ENCODE assay signal across 23 mouse cellular contexts in the genomic region with DNA sequence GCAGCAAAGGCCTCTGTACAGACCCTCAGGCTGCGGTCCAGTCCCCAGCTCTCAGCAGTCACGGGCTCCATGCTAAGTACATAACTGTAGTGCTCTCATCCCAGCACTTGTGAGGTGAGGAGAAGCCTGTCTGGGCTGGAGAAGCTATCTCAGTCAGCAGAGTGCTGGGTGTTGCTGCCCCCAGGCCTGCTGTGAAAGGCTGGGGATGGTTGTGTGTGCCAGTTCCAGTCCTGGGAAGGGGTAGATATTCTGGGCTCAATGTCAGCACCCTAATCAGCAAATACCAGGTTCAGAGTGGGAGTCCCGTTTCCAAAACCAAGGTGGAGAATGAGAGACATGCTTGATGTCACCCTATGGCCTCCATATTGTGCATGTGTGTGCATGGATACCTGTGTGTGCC. TPM values are rescaled to one million over a fixed set of nuclear protein-coding genes. Genes with fewer than 3 reads are reported as not detected.
DNase-seq lines count a peak whose midpoint lies in the region; ATAC-seq and TF ChIP-seq lines count a peak whose summit lies in the region.
"Had no signal": no experiment of that assay in that cellular context is flagged by ENCODE, and none has a peak within 500 bp of the region (broad histone marks: within the 10 kb centered on the region; RNA-seq: fewer than 3 reads in every experiment).

No protein-coding gene starts in this region.

- no peaks in the 10 kb centered on the region for H3K27me3 ChIP-seq in heart, embryonic 12.5 days (replicated peaks)
- H3K27me3 ChIP-seq in hindbrain, embryonic 13.5 days: no peaks in the 10 kb centered on the region
- H3K27me3 ChIP-seq in hindbrain, embryonic 12.5 days: no peaks in the 10 kb centered on the region
- no peaks in the 10 kb centered on the region for H3K27me3 ChIP-seq in midbrain, embryonic 11.5 days (ENCODE audit: control insufficient read depth, insufficient read depth, low read length)
- no peaks in the 10 kb centered on the region for H3K27me3 ChIP-seq in kidney, adult 2 months (replicated peaks; ENCODE audit: control insufficient read depth, insufficient read depth, low read length)
- H3K27me3 ChIP-seq: CH12.LX, Patski had no signal

- no peak for TF ChIP-seq CTCF in kidney, adult 2 months (conservative IDR thresholded peaks at IDR 0.05; ENCODE audit: insufficient read depth, insufficient read length, low read depth, low read length)

- H3K27ac ChIP-seq in heart, embryonic 12.5 days (ENCODE audit: poor library complexity, severe bottlenecking): peak overlapping the region; percentile 71
- H3K27ac ChIP-seq in hindbrain, embryonic 13.5 days: no peak overlapping the region
- H3K27ac ChIP-seq in hindbrain, embryonic 12.5 days: no peak overlapping the region
- no peak overlapping the region for H3K27ac ChIP-seq in midbrain, embryonic 11.5 days (ENCODE audit: low read depth, low read length)
- no peak overlapping the region for H3K27ac ChIP-seq in kidney, adult 2 months (ENCODE audit: insufficient read depth, low read depth, low read length)
- H3K27ac ChIP-seq: kidney, postnatal 0 days; left cerebral cortex, adult 2 months had no signal

- peaks cover 71% of the 10 kb centered on the region for H3K36me3 ChIP-seq in heart, embryonic 12.5 days
- H3K36me3 ChIP-seq in hindbrain, embryonic 13.5 days: peaks cover 69% of the 10 kb centered on the region
- H3K36me3 ChIP-seq in hindbrain, embryonic 12.5 days: peaks cover 71% of the 10 kb centered on the region
- H3K36me3 ChIP-seq in midbrain, embryonic 11.5 days (ENCODE audit: control insufficient read depth, insufficient read depth, low read length): peaks cover 46% of the 10 kb centered on the region
- no peaks in the 10 kb centered on the region; the same call in 1 of the 2 replicates for H3K36me3 ChIP-seq in kidney, adult 2 months (ENCODE audit: control insufficient read depth, insufficient read depth, low read length)

- no peaks in the 10 kb centered on the region for H3K9me3 ChIP-seq in heart, embryonic 12.5 days (replicated peaks)
- H3K9me3 ChIP-seq in hindbrain, embryonic 13.5 days: no peaks in the 10 kb centered on the region
- no peaks in the 10 kb centered on the region for H3K9me3 ChIP-seq in hindbrain, embryonic 12.5 days (replicated peaks)
- H3K9me3 ChIP-seq in midbrain, embryonic 11.5 days (ENCODE audit: control insufficient read depth, low read length): no peaks in the 10 kb centered on the region
- H3K9me3 ChIP-seq: G1E had no signal

- H3K9ac ChIP-seq in heart, embryonic 12.5 days: 0 out of 2 replicates have a peak overlapping the region, but pooled peaks have one; percentile 18
- peak overlapping the region; percentile 9; the same call in 1 of the 2 replicates for H3K9ac ChIP-seq in hindbrain, embryonic 13.5 days
- H3K9ac ChIP-seq in hindbrain, embryonic 12.5 days: no peak overlapping the region
- H3K9ac ChIP-seq in midbrain, embryonic 11.5 days (ENCODE audit: low read length): peak overlapping the region; percentile 1; the same call in 1 of the 2 replicates

- no peak for TF ChIP-seq POLR2A in kidney, adult 2 months (IDR thresholded peaks at IDR 0.05; ENCODE audit: low read depth, low read length)

- no peak overlapping the region for H3K4me2 ChIP-seq in heart, embryonic 12.5 days
- no peak overlapping the region for H3K4me2 ChIP-seq in hindbrain, embryonic 13.5 days
- no peak overlapping the region for H3K4me2 ChIP-seq in hindbrain, embryonic 12.5 days (replicated peaks)
- H3K4me2 ChIP-seq in midbrain, embryonic 11.5 days: no peak overlapping the region

- no peak for DNase-seq in heart, adult 8-10 months (ENCODE audit: low spot score)
- no peak for DNase-seq in midbrain, embryonic 11.5 days (ENCODE audit: low spot score, missing footprints)
- no peak for DNase-seq in thymus, postnatal 36 days
- no peak for DNase-seq in kidney, adult 2 months
- DNase-seq: adrenal gland, postnatal 36 days; B cell, adult 2 months; cerebellum, adult 9-10 months; gastrocnemius, postnatal 36 days; kidney, adult 11 months; layer of hippocampus, adult 9-11 months; liver; right cerebral cortex, postnatal 25 days; spleen, adult 18-20 months had no signal

- no peak for ATAC-seq in heart, embryonic 12.5 days (ENCODE audit: insufficient number of reproducible peaks, low FRiP score)
- no peak for ATAC-seq in hindbrain, embryonic 13.5 days (ENCODE audit: low FRiP score)
- no peak for ATAC-seq in hindbrain, embryonic 12.5 days (ENCODE audit: low FRiP score)
- ATAC-seq in megakaryocyte progenitor cell, adult 5-6 weeks (replicated peaks; ENCODE audit: poor library complexity): peak; percentile 72
- ATAC-seq in midbrain, embryonic 11.5 days (ENCODE audit: low FRiP score): no peak
- ATAC-seq: lung, postnatal 0 days; Patski had no signal

- 47% methylated on average over 3 of the region's 3 CpGs for WGBS in heart, embryonic 12.5 days
- 95% methylated on average over 3 of the region's 3 CpGs for WGBS in hindbrain, embryonic 13.5 days
- WGBS in hindbrain, embryonic 12.5 days: 86% methylated on average over 3 of the region's 3 CpGs
- 85% methylated on average over 3 of the region's 3 CpGs for WGBS in midbrain, embryonic 11.5 days
- WGBS in kidney, adult 2 months: 92% methylated on average over 3 of the region's 3 CpGs

- peaks cover 34% of the 10 kb centered on the region for H3K4me1 ChIP-seq in heart, embryonic 12.5 days (replicated peaks)
- peaks cover 10% of the 10 kb centered on the region for H3K4me1 ChIP-seq in hindbrain, embryonic 13.5 days (replicated peaks)
- H3K4me1 ChIP-seq in hindbrain, embryonic 12.5 days: peaks cover 3% of the 10 kb centered on the region; the same call in 1 of the 2 replicates
- H3K4me1 ChIP-seq in midbrain, embryonic 11.5 days (ENCODE audit: control insufficient read depth, insufficient read depth, low read length): peaks cover 8% of the 10 kb centered on the region
- no peaks in the 10 kb centered on the region for H3K4me1 ChIP-seq in kidney, adult 2 months (ENCODE audit: control insufficient read depth, insufficient read depth, low read length)

- no peak overlapping the region for H3K4me3 ChIP-seq in heart, embryonic 12.5 days
- H3K4me3 ChIP-seq in hindbrain, embryonic 13.5 days: no peak overlapping the region
- H3K4me3 ChIP-seq in hindbrain, embryonic 12.5 days: no peak overlapping the region
- no peak overlapping the region for H3K4me3 ChIP-seq in midbrain, embryonic 11.5 days (ENCODE audit: low read depth, low read length)
- no peak overlapping the region for H3K4me3 ChIP-seq in kidney, adult 2 months (ENCODE audit: insufficient read depth, low read depth, low read length)
- H3K4me3 ChIP-seq: left cerebral cortex, adult 2 months had no signal

RNA-seq across cellular contexts. Expression of gene Ndufs7, which starts 6.3 kb away (rescaled TPM):
- polyA plus RNA-seq in heart, embryonic 12.5 days (2016; fragmentation: Nextera tagmentation; extraction: Ambion mirVana): 438 and 454 TPM in 2 replicates
- total RNA-seq in heart, adult 8-10 months (2022): 1,000 to 10,000 TPM in 3 of 4 experiments, 100 to 1,000 TPM in 1; 949 to 1,112 (median 1,023) TPM
- 253 and 263 TPM in 2 replicates for polyA plus RNA-seq in hindbrain, embryonic 13.5 days (2015; fragmentation: Nextera tagmentation; extraction: Ambion mirVana)
- 177 and 220 TPM in 2 replicates for polyA plus RNA-seq in hindbrain, embryonic 12.5 days (2016; fragmentation: Nextera tagmentation; extraction: Ambion mirVana)
- 138 and 162 TPM in 2 replicates for total RNA-seq in megakaryocyte progenitor cell, adult 5-6 weeks (2015)
- 106 and 135 TPM in 2 replicates for total RNA-seq in megakaryocyte progenitor cell, adult 5-6 weeks (2017)
- polyA plus RNA-seq in midbrain, embryonic 11.5 days (2014; fragmentation: Nextera tagmentation; extraction: Ambion mirVana): 209 and 229 TPM in 2 replicates
- polyA plus RNA-seq in kidney, adult 2 months (2012; rRNA removed): 1,001 and 1,041 TPM in 2 replicates

RNA-seq across cellular contexts. Expression of gene Mum1, which starts 16.4 kb away (rescaled TPM):
- 43.0 and 45.9 TPM in 2 replicates for polyA plus RNA-seq in heart, embryonic 12.5 days (2016; fragmentation: Nextera tagmentation; extraction: Ambion mirVana)
- total RNA-seq in heart, adult 8-10 months (2022): 10 to 100 TPM; 10.5 to 16.3 (median 14.6) TPM
- 47.3 and 49.9 TPM in 2 replicates for polyA plus RNA-seq in hindbrain, embryonic 13.5 days (2015; fragmentation: Nextera tagmentation; extraction: Ambion mirVana)
- polyA plus RNA-seq in hindbrain, embryonic 12.5 days (2016; fragmentation: Nextera tagmentation; extraction: Ambion mirVana): 50.0 and 58.8 TPM in 2 replicates
- 27.6 and 30.9 TPM in 2 replicates for total RNA-seq in megakaryocyte progenitor cell, adult 5-6 weeks (2015)
- 28.9 and 30.0 TPM in 2 replicates for total RNA-seq in megakaryocyte progenitor cell, adult 5-6 weeks (2017)
- polyA plus RNA-seq in midbrain, embryonic 11.5 days (2014; fragmentation: Nextera tagmentation; extraction: Ambion mirVana): 134 and 142 TPM in 2 replicates
- 25.6 and 30.4 TPM in 2 replicates for polyA plus RNA-seq in kidney, adult 2 months (2012; rRNA removed)

RNA-seq across cellular contexts. Expression of gene Gamt, which starts 18.2 kb away (rescaled TPM):
- polyA plus RNA-seq in heart, embryonic 12.5 days (2016; fragmentation: Nextera tagmentation; extraction: Ambion mirVana): 55.5 and 58.9 TPM in 2 replicates
- 10 to 100 TPM; 10.3 to 17.1 (median 14.7) TPM for total RNA-seq in heart, adult 8-10 months (2022)
- 22.3 and 24.9 TPM in 2 replicates for polyA plus RNA-seq in hindbrain, embryonic 13.5 days (2015; fragmentation: Nextera tagmentation; extraction: Ambion mirVana)
- 26.6 and 29.6 TPM in 2 replicates for polyA plus RNA-seq in hindbrain, embryonic 12.5 days (2016; fragmentation: Nextera tagmentation; extraction: Ambion mirVana)
- total RNA-seq in megakaryocyte progenitor cell, adult 5-6 weeks (2015): 3.2 and 3.7 TPM in 2 replicates
- 2.5 and 7.4 TPM in 2 replicates for total RNA-seq in megakaryocyte progenitor cell, adult 5-6 weeks (2017)
- 24.6 and 28.9 TPM in 2 replicates for polyA plus RNA-seq in midbrain, embryonic 11.5 days (2014; fragmentation: Nextera tagmentation; extraction: Ambion mirVana)
- polyA plus RNA-seq in kidney, adult 2 months (2012; rRNA removed): 66.7 and 68.4 TPM in 2 replicates
- total RNA-seq: G1E had no signal

RNA-seq across cellular contexts. Expression of gene Dazap1, which starts 18.7 kb away (rescaled TPM):
- polyA plus RNA-seq in heart, embryonic 12.5 days (2016; fragmentation: Nextera tagmentation; extraction: Ambion mirVana): 37.4 and 41.9 TPM in 2 replicates
- 10 to 100 TPM; 49.2 to 62.8 (median 56.5) TPM for total RNA-seq in heart, adult 8-10 months (2022)
- polyA plus RNA-seq in hindbrain, embryonic 13.5 days (2015; fragmentation: Nextera tagmentation; extraction: Ambion mirVana): 61.6 and 66.2 TPM in 2 replicates
- polyA plus RNA-seq in hindbrain, embryonic 12.5 days (2016; fragmentation: Nextera tagmentation; extraction: Ambion mirVana): 67.1 and 76.9 TPM in 2 replicates
- total RNA-seq in megakaryocyte progenitor cell, adult 5-6 weeks (2015): 55.4 and 61.6 TPM in 2 replicates
- 231 and 302 TPM in 2 replicates for total RNA-seq in megakaryocyte progenitor cell, adult 5-6 weeks (2017)
- 37.8 and 42.6 TPM in 2 replicates for polyA plus RNA-seq in midbrain, embryonic 11.5 days (2014; fragmentation: Nextera tagmentation; extraction: Ambion mirVana)
- polyA plus RNA-seq in kidney, adult 2 months (2012; rRNA removed): 45.6 and 49.1 TPM in 2 replicates

RNA-seq across cellular contexts. Expression of gene Rps15, which starts 49.6 kb away (rescaled TPM):
- polyA plus RNA-seq in heart, embryonic 12.5 days (2016; fragmentation: Nextera tagmentation; extraction: Ambion mirVana): 577 and 591 TPM in 2 replicates
- total RNA-seq in heart, adult 8-10 months (2022): 100 to 1,000 TPM; 763 to 919 (median 846) TPM
- polyA plus RNA-seq in hindbrain, embryonic 13.5 days (2015; fragmentation: Nextera tagmentation; extraction: Ambion mirVana): 583 and 598 TPM in 2 replicates
- 530 and 668 TPM in 2 replicates for polyA plus RNA-seq in hindbrain, embryonic 12.5 days (2016; fragmentation: Nextera tagmentation; extraction: Ambion mirVana)
- total RNA-seq in megakaryocyte progenitor cell, adult 5-6 weeks (2015): 2,196 and 2,314 TPM in 2 replicates
- 2,623 and 2,987 TPM in 2 replicates for total RNA-seq in megakaryocyte progenitor cell, adult 5-6 weeks (2017)
- 752 and 845 TPM in 2 replicates for polyA plus RNA-seq in midbrain, embryonic 11.5 days (2014; fragmentation: Nextera tagmentation; extraction: Ambion mirVana)
- 1,371 and 1,777 TPM in 2 replicates for polyA plus RNA-seq in kidney, adult 2 months (2012; rRNA removed)
